24 mouse cellular contexts compared by ENCODE assay signal in the genomic region with DNA sequence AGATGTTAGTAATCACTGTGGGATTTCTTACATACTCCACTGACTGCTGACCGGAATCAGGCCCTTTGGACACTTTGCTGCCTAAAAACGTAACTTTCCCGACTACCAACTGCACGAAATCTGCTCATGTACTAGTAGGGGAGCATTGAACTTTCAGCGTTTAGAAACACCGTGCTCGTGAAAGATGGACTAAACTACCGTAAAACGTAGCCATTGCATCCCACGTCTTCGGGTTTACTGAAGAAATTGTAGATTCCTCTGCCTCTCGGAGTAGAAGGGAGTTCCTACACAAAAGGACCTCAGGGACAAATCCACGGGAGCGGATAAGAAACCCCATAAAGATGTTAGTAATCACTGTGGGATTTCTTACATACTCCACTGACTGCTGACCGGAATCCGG. TPM values are rescaled to one million over a fixed set of nuclear protein-coding genes. Genes with fewer than 3 reads are reported as not detected.
DNase-seq lines count a peak whose midpoint lies in the region.
"Not testable (repeated sequence)": the region's sequence is repeated elsewhere in the genome, so short reads cannot be mapped to it uniquely, and the experiment has no call there.
"Had no signal": no experiment of that assay in that cellular context is flagged by ENCODE, and none has a peak within 500 bp of the region (broad histone marks: within the 10 kb centered on the region; RNA-seq: fewer than 3 reads in every experiment).

No protein-coding gene starts in this region.

- peak; percentile 16 to 31 for DNase-seq in frontal cortex, postnatal 10 days (ENCODE audit: low spot score in 2 of 2)
- peak; percentile 22 to 66 for DNase-seq in heart, adult 18-20 months
- DNase-seq in kidney, adult 9 months: peak; percentile 60
- DNase-seq in left cerebral cortex, postnatal 14 days (ENCODE audit: low spot score in 2 of 2): peak; percentile 13 to 51
- peak; percentile 20 for DNase-seq in lung, postnatal 25 days (ENCODE audit: low spot score)
- DNase-seq in right cerebral cortex, postnatal 10 days (ENCODE audit: low spot score in 2 of 2): peak; percentile 33 to 52
- DNase-seq in urinary bladder, adult 2 months (ENCODE audit: low spot score): peak; percentile 27

- intact Hi-C loops in left cerebral cortex, postnatal 14 days (cut with DNase I): not testable (repeated sequence)

RNA-seq across cellular contexts. Expression of a gene that starts 4.9 kb away (rescaled TPM):
- not detected for total RNA-seq in heart, adult 18-20 months (2021)
- total RNA-seq in left cerebral cortex, postnatal 14 days (2021): not detected
- polyA plus RNA-seq in urinary bladder, adult 2 months (2012; rRNA removed): not detected in 2 replicates
- total RNA-seq: adrenal gland, postnatal 25 days; granulocyte monocyte progenitor cell, adult 5-6 weeks; hematopoietic stem cell, adult 5-6 weeks; layer of hippocampus, adult 8-10 months; megakaryocyte-erythroid progenitor cell, adult 5-6 weeks had no signal
- polyA plus RNA-seq: embryonic facial prominence, embryonic 13.5 days; forebrain, embryonic 14.5 days; heart, embryonic 13.5 days; hindbrain, embryonic 16.5 days; intestine, embryonic 16.5 days; limb, embryonic 14.5 days; liver, embryonic 14.5 days; lung, postnatal 0 days; midbrain, embryonic 15.5 days; myocyte; neural tube, embryonic 15.5 days; small intestine, adult 2 months had no signal

RNA-seq across cellular contexts. Expression of a gene that starts 20.3 kb away (rescaled TPM):
- total RNA-seq in heart, adult 18-20 months (2021): under 1 TPM; 0.40 to 0.49 TPM
- total RNA-seq in left cerebral cortex, postnatal 14 days (2021): not detected
- 3.4 and 4.4 TPM in 2 replicates for polyA plus RNA-seq in urinary bladder, adult 2 months (2012; rRNA removed)
- total RNA-seq: layer of hippocampus, adult 8-10 months; megakaryocyte-erythroid progenitor cell, adult 5-6 weeks had no signal
- polyA plus RNA-seq: embryonic facial prominence, embryonic 13.5 days; forebrain, embryonic 14.5 days; heart, embryonic 13.5 days; hindbrain, embryonic 16.5 days; intestine, embryonic 16.5 days; midbrain, embryonic 15.5 days; myocyte; neural tube, embryonic 15.5 days had no signal

Comparison
In these comparisons a context has a peak if more than half of its experiments do, and no peak if none do; other contexts are left out.
1. Peak in every context shown above with its lines: DNase-seq.